Mouse (Mus musculus) layer of hippocampus, postnatal 10 days (tissue): ENCODE measurements around the gene Nupr1. TPM values are rescaled to one million over a fixed set of nuclear protein-coding genes. Genes with fewer than 3 reads are reported as not detected.

Experiments
- DNase-seq, 2 experiments: peaks; one replicate each; pipeline ENCODE4 v3.0.0; 2021; ENCODE audit warnings: low spot score in 2 of 2
- microRNA-seq, 2 experiments: library from miRNA; unstranded; fragments of <30 nt; microRNA quantifications; one replicate each; pipeline ENCODE4 v1.2.0; 2021
- total RNA-seq, 2 experiments: library from RNA; stranded (reverse); gene quantifications; 2 replicates each; pipeline ENCODE4 v1.2.3; 2021

Nupr1 gene
- total RNA-seq, 2 experiments from 2014 or later, result 2.9 to 5.5 TPM

DNA sequence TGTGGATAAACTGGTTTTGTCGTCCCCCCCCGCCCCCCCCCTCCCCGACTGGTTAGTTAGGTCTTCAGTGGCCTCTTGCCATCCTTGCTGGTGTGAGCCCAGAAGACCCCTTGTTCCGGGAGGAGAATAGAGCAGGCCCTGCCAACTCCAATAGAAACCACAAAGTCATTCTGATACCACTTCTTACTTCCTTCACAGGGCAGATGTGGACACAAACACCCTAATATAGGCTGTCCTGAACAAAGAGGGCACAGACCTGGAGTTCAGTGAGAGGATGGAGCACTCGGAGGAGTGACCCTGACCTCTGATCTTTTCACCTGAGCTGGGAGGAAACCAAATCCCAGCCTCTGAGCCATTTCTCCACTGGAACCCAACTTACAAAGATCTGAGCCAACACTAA, 28.8 kb downstream of the Nupr1 start:
- DNase-seq, result no peak

DNA sequence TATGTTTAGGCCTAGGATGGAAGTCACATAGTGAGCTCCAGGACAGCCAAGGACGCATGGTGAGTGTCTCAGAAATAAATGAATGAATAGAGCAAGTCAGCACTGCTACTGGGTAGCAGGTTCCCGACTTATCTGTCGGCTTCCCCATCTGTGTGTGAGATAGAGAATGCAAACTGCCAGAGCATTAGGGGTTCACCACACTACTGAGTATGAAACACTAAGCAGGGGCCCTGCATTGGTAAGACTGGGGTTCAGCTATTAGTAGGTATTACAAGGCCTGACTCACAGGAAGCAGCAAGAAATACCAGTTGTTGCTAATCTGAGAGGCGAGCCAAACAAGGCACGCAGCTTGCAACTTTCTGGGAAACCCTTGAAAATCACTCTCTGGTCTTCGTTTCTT, 31.7 kb downstream of the Nupr1 start:
- DNase-seq, result no peak

GRCm38 (mm10) chr7:126596414-126596813, 34.2 kb downstream of the Nupr1 start:
- DNase-seq, result no peak

- DNase-seq, result no peak
These were observed 34.8 kb downstream of the Nupr1 start for GRCm38 (mm10) chr7:126595890-126596289.

DNA sequence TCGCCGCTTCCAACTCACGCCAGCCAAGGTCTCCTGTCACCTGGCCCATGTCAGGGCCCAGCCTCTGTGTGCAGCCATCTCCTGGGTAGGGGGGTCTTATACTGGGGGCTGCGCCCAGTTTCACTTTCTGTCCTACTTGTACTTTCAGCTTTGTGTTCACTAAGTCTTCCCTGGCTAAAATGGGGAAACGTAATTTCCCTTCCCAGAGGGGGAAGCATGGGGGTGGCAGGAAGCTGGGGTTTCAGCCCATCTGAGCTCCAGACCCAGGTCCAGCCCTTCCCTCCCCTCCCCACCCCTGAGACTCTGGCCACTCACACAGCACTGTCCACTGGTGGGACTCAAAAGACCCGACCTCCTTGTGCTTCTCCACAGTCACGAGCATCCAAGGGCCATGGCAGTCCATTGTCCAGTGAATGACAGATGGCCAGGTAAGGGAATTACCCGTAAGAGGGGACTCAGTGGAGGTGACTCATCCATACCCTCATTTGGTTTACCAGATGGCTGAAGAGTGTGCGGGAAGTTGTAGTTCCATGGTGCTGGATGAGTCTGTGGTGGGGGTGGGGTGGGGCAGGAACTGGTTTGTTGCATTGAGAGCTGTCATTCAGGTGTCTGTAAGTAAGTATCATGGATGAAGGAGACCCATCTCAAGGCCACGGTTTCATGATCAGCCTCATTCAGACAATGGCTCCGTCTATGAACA, 35.6 kb downstream of the Nupr1 start, which contains the start of gene Il27:
Gene Il27, minus strand, starts transcription at position 80 of the 700 bp plus-strand sequence.
- no peak for DNase-seq

DNA sequence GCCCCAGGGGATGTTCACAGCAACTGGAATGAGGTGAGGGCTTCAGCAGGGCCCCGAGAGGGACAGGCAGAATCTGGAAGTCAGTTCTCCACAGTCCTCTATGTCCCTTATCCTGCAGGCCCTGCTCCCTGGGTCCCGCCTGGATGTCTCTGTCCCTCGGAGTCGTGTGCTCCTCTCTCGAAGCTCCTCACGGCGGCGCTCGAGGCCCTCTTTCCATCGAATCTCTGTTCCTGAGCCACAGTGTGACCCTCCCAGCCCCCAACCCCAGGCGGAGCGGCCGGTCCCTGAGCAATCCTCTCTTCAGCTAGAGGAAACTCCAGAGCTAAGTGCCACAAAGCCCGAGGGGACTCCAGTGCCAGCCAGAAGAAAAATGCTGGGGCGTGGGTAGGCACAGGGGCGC, 42.9 kb downstream of the Nupr1 start:
- peak; percentile 76 to 78 for DNase-seq

- DNase-seq, result no peak
These were observed 43.8 kb downstream of the Nupr1 start for GRCm38 (mm10) chr7:126586839-126587238.

DNA sequence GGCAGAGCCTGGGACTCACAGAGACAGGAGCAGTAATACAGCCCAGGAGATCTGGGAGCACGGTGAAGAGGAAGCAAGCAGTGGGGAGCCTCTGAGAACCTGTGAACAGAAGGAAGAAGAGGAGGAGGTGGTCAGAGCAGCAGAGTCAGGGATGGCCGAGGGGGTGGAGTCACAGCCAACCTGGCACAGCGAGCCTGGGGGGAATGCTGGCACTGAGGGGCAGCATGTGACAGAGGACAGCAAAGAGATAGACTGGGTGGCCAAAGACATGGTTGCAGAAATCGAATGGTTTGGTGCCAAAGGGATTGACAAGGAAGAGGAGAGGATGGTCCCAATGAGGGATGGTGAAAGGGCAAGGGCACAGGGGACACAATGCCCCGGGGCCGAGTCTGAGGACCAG, 44.9 kb downstream of the Nupr1 start, which contains the start of gene Cln3:
Gene Cln3, minus strand, starts transcription at position 101 of the 400 bp plus-strand sequence.
- no peak for DNase-seq

GRCm38 (mm10) chr7:126584506-126584977, 46.1 kb downstream of the Nupr1 start, which contains the start of gene Apobr:
Gene Apobr, plus strand, starts transcription at chr7:126584942.
- DNase-seq, result no peak

GRCm38 (mm10) chr7:126583761-126584160, 46.9 kb downstream of the Nupr1 start:
- DNase-seq, result no peak

- peak; percentile 82 to 84 for DNase-seq
These were observed 47.4 kb downstream of the Nupr1 start for GRCm38 (mm10) chr7:126583251-126583709.

GRCm38 (mm10) chr7:126582759-126583158, 47.9 kb downstream of the Nupr1 start:
- peak in 1 of 2 experiments; percentile 19 for DNase-seq

- no peak for DNase-seq
These were observed 49.0 kb downstream of the Nupr1 start for GRCm38 (mm10) chr7:126581661-126582060.

DNA sequence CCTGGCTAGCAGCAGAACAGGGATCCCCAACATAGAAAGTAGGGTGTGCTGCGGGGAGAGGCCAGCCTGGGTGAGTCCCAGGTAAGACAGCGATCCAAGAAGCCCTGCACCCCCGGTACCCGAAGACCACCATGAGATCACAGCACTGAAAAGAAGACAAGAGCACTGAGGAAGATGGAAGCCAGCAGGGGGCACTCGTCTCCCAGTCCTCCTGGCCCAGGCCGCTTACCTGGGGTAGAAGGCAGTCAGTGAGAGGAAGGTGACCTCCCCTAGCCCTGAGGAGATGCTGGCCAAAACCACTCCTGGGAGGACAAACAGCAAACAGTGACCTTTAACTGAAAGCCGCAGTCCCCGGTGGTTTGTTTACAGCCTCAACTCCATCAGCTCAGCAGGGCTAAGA, 51.5 kb downstream of the Nupr1 start:
- peak; percentile 53 to 54 for DNase-seq

- peak; percentile 54 for DNase-seq
These were observed 53.7 kb downstream of the Nupr1 start for GRCm38 (mm10) chr7:126576946-126577345.

Small RNAs within 50 kb of the gene (microRNA-seq; reads per million reads assigned to microRNA genes)
- 11.2 to 11.8 reads per million in 2 experiments for gene Mir7059

Other genes with a start within 250 kb of the Nupr1 start
- gene Nfatc2ip, start 234.1 kb downstream of the Nupr1 start, total RNA-seq, result 10 to 100 TPM in 1 of 2 experiments, 1 to 10 TPM in 1; 9.3 to 10.8 TPM
- under 1 TPM in 1 of 2 experiments, not detected in 1; 0.25 TPM for gene Cd19, start 216.0 kb downstream of the Nupr1 start, total RNA-seq
- gene Rabep2, start 202.1 kb downstream of the Nupr1 start, total RNA-seq, result 10 to 100 TPM; 10.8 to 13.1 TPM
- under 1 TPM; 0.09 to 0.58 TPM for gene Atp2a1, start 167.8 kb downstream of the Nupr1 start, total RNA-seq
- 10 to 100 TPM; 68.1 to 69.6 TPM for gene Sh2b1, start 155.4 kb downstream of the Nupr1 start, total RNA-seq
- 100 to 1,000 TPM in 1 of 2 experiments, 10 to 100 TPM in 1; 88.2 to 106 TPM for gene Tufm, start 143.5 kb downstream of the Nupr1 start, total RNA-seq
- 100 to 1,000 TPM; 118 to 123 TPM for gene Atxn2l, start 127.4 kb downstream of the Nupr1 start, total RNA-seq
- 100 to 1,000 TPM; 199 to 200 TPM for gene Eif3c, start 64.5 kb downstream of the Nupr1 start, total RNA-seq
- under 1 TPM; 0.43 to 0.51 TPM for gene Apobr, start 45.9 kb downstream of the Nupr1 start, total RNA-seq
- 10 to 100 TPM; 20.8 to 23.2 TPM for gene Cln3, start 45.0 kb downstream of the Nupr1 start, total RNA-seq
- not detected for gene Il27, start 35.9 kb downstream of the Nupr1 start, total RNA-seq
- 10 to 100 TPM; 27.1 to 36.3 TPM for gene Sgf29, start 18.4 kb upstream of the Nupr1 start, total RNA-seq
- 1 to 10 TPM; 3.8 to 5.3 TPM for gene Sult1a1, start 45.6 kb upstream of the Nupr1 start, total RNA-seq
- 100 to 1,000 TPM; 114 to 137 TPM for gene Bola2, start 64.5 kb upstream of the Nupr1 start, total RNA-seq
- gene Slx1b, start 64.9 kb upstream of the Nupr1 start, total RNA-seq, result 10 to 100 TPM; 20.1 to 21.5 TPM
- 100 to 1,000 TPM; 145 to 151 TPM for gene Coro1a, start 76.9 kb upstream of the Nupr1 start, total RNA-seq
- 100 to 1,000 TPM; 146 to 150 TPM for gene Mapk3, start 128.7 kb upstream of the Nupr1 start, total RNA-seq
- 1 to 10 TPM; 2.7 to 3.0 TPM for gene Gdpd3, start 135.5 kb upstream of the Nupr1 start, total RNA-seq
- 100 to 1,000 TPM; 150 to 152 TPM for gene Ypel3, start 146.1 kb upstream of the Nupr1 start, total RNA-seq
- under 1 TPM; 0.62 to 0.69 TPM for gene Tbx6, start 150.6 kb upstream of the Nupr1 start, total RNA-seq
- 10 to 100 TPM; 56.2 to 64.6 TPM for gene Ppp4c, start 161.6 kb upstream of the Nupr1 start, total RNA-seq
- gene Fam57b, start 166.8 kb upstream of the Nupr1 start, total RNA-seq, result 100 to 1,000 TPM; 133 to 147 TPM
- gene 4930451I11Rik, start 200.8 kb upstream of the Nupr1 start, total RNA-seq, result not detected
- gene Doc2a, start 216.6 kb upstream of the Nupr1 start, total RNA-seq, result 10 to 100 TPM; 54.0 to 54.1 TPM
- gene Hirip3, start 231.1 kb upstream of the Nupr1 start, total RNA-seq, result 10 to 100 TPM; 38.8 to 40.9 TPM
- 10 to 100 TPM; 56.1 to 58.8 TPM for gene Ino80e, start 231.5 kb upstream of the Nupr1 start, total RNA-seq